Comparison of ENCODE assay signal across 18 mouse cellular contexts in the genomic region with DNA sequence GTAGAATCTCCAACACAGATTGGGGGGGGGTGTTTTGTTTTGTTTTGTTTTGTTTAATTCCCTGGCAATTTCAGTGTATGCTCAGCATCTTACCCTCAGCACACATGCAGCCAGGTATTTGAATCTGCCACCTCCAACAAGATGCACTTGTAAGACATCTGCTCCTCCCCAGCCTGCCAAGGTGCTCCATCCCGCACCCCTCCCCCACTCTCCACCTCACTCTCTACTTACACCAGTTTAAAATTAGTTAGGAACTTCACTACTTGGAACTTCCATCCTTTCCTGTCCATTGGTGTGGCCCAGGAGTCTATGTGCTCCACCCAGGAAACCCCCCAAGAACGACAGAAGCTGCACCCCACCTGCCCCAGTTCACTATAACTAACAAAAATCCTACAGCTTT. TPM values are rescaled to one million over a fixed set of nuclear protein-coding genes. Genes with fewer than 3 reads are reported as not detected.
DNase-seq lines count a peak whose midpoint lies in the region; ATAC-seq lines count a peak whose summit lies in the region.
"Had no signal": no experiment of that assay in that cellular context is flagged by ENCODE, and none has a peak within 500 bp of the region (broad histone marks: within the 10 kb centered on the region; RNA-seq: fewer than 3 reads in every experiment).

No protein-coding gene starts in this region.

- no peaks in the 10 kb centered on the region for H3K9me3 ChIP-seq in liver, embryonic 16.5 days (replicated peaks; ENCODE audit: control insufficient read depth, low read length)
- H3K9me3 ChIP-seq in kidney, embryonic 16.5 days (ENCODE audit: low read length) = no peaks in the 10 kb centered on the region
- H3K9me3 ChIP-seq: G1E; heart, embryonic 13.5 days; midbrain, embryonic 12.5 days; neural tube, embryonic 15.5 days had no signal

- H3K36me3 ChIP-seq in liver, embryonic 16.5 days (ENCODE audit: control insufficient read depth, insufficient read depth) = no peaks in the 10 kb centered on the region
- no peaks in the 10 kb centered on the region for H3K36me3 ChIP-seq in kidney, embryonic 16.5 days (ENCODE audit: insufficient read depth, low read length)
- H3K36me3 ChIP-seq: G1E; heart, embryonic 13.5 days; midbrain, embryonic 12.5 days; neural tube, embryonic 15.5 days had no signal

- H3K4me1 ChIP-seq in liver, embryonic 16.5 days (ENCODE audit: control insufficient read depth, low read depth, low read length) = no peaks in the 10 kb centered on the region; the same call in 1 of the 2 replicates
- 0 out of 2 replicates have a peak, but pooled peaks cover 6% of the 10 kb centered on the region for H3K4me1 ChIP-seq in kidney, embryonic 16.5 days (ENCODE audit: insufficient read depth, low read length)
- H3K4me1 ChIP-seq: heart, embryonic 13.5 days; midbrain, embryonic 12.5 days; neural tube, embryonic 15.5 days had no signal

- no peak for DNase-seq in cerebellum, postnatal 4 days (ENCODE audit: low spot score in 2 of 2)
- DNase-seq in cerebellum, adult 11 months = peak; percentile 52
- DNase-seq in cerebellum, postnatal 14 days = peak; percentile 67 to 79
- no peak for DNase-seq in kidney, adult 9 months
- DNase-seq: gastrocnemius, postnatal 25 days; heart, postnatal 4 days; lung, adult 18-20 months had no signal

- 0 out of 2 replicates have a peak overlapping the region, but pooled peaks have one; percentile 0 for H3K4me2 ChIP-seq in liver, embryonic 16.5 days (ENCODE audit: low read depth, low read length)
- no peak overlapping the region for H3K4me2 ChIP-seq in kidney, embryonic 16.5 days (replicated peaks; ENCODE audit: low read depth, low read length)
- H3K4me2 ChIP-seq: heart, embryonic 13.5 days; midbrain, embryonic 12.5 days had no signal

- H3K9ac ChIP-seq in liver, embryonic 16.5 days (ENCODE audit: low read depth, low read length) = no peak overlapping the region
- H3K9ac ChIP-seq in kidney, embryonic 16.5 days (replicated peaks; ENCODE audit: low read length) = no peak overlapping the region
- H3K9ac ChIP-seq: heart, embryonic 13.5 days; midbrain, embryonic 12.5 days; neural tube, embryonic 15.5 days had no signal

- H3K4me3 ChIP-seq in liver, embryonic 16.5 days (ENCODE audit: low read depth, low read length) = no peak overlapping the region
- no peak overlapping the region for H3K4me3 ChIP-seq in kidney, embryonic 16.5 days (ENCODE audit: low read length)
- H3K4me3 ChIP-seq: erythroblast, embryonic 14.5 days; heart, embryonic 13.5 days; midbrain, embryonic 12.5 days; neural tube, embryonic 15.5 days had no signal

- H3K27me3 ChIP-seq in liver, embryonic 16.5 days (ENCODE audit: control insufficient read depth, insufficient read depth, low read depth, low read length) = no peaks in the 10 kb centered on the region
- H3K27me3 ChIP-seq in kidney, embryonic 16.5 days (ENCODE audit: insufficient read depth, low read length) = no peaks in the 10 kb centered on the region
- H3K27me3 ChIP-seq: midbrain, embryonic 12.5 days; neural tube, embryonic 15.5 days had no signal

- peak overlapping the region; percentile 29 for H3K27ac ChIP-seq in liver, embryonic 16.5 days (ENCODE audit: low read length)
- H3K27ac ChIP-seq in kidney, embryonic 16.5 days (ENCODE audit: low read length) = no peak overlapping the region
- H3K27ac ChIP-seq: heart, embryonic 13.5 days; midbrain, embryonic 12.5 days had no signal

- WGBS in liver, embryonic 16.5 days (ENCODE audit: insufficient replicate concordance) = 43% methylated on average over 2 of the region's 2 CpGs
- 71% methylated on average over 2 of the region's 2 CpGs for WGBS in kidney, embryonic 16.5 days

- peak; percentile 34; the same call in 1 of the 2 replicates for ATAC-seq in cerebellum, adult (ENCODE audit: insufficient number of reproducible peaks, low FRiP score, low TSS enrichment)
- ATAC-seq in liver, embryonic 16.5 days (ENCODE audit: low read depth) = no peak
- no peak for ATAC-seq in megakaryocyte-erythroid progenitor cell, adult 5-6 weeks (replicated peaks; ENCODE audit: low FRiP score, low TSS enrichment, poor library complexity, severe bottlenecking)
- no peak for ATAC-seq in kidney, embryonic 16.5 days (ENCODE audit: low FRiP score, low TSS enrichment)
- ATAC-seq: forebrain, embryonic 14.5 days had no signal

RNA-seq across cellular contexts. Expression of a gene that starts 50.2 kb away (rescaled TPM):
- polyA plus RNA-seq in liver, embryonic 16.5 days (2015; fragmentation: Nextera tagmentation; extraction: Ambion mirVana) = 0.08 and 0.11 TPM in 2 replicates
- total RNA-seq in megakaryocyte-erythroid progenitor cell, adult 5-6 weeks (2014; fragmentation: Nextera tagmentation) = 0.76 TPM in 1 of 2 replicates, not detected in the other
- not detected in 2 replicates for total RNA-seq in megakaryocyte-erythroid progenitor cell, adult 5-6 weeks (2017)
- 0.70 and 0.94 TPM in 2 replicates for polyA plus RNA-seq in kidney, embryonic 16.5 days (2015; fragmentation: Nextera tagmentation; extraction: Ambion mirVana)
- total RNA-seq: gastrocnemius, postnatal 25 days had no signal
- polyA plus RNA-seq: CD4-positive, CD25-positive, alpha-beta regulatory T cell, adult 4 months; erythroblast, embryonic 14.5 days; G1E; heart, embryonic 13.5 days had no signal

Comparison
In these comparisons a context has a peak if more than half of its experiments do, and no peak if none do; other contexts are left out.
1. DNase-seq: peak in cerebellum, adult 11 months (single experiment) and cerebellum, postnatal 14 days (2 of 2); none in cerebellum, postnatal 4 days (0 of 2) and kidney, adult 9 months (single experiment).